Mouse (Mus musculus) lung, postnatal 0 days (tissue): ENCODE measurements around the gene Cmbl.

ENCODE experiments used
- CTCF ChIP-seq: IDR thresholded peaks from 2 replicates; pipeline ENCODE4 v1.5.1; 2016; ENCODE audit warnings: antibody characterized with exemption, mild to moderate bottlenecking
- EP300 ChIP-seq: IDR thresholded peaks from 2 replicates; pipeline ENCODE4 v1.6.1; 2016; ENCODE audit warnings: antibody characterized with exemption, mild to moderate bottlenecking, control low read depth

GRCm38 (mm10) chr15:31537706-31538105 lies 27.5 kb upstream of the Cmbl start:
- TF ChIP-seq CTCF (no peak), EP300 (no peak)
